Mouse (Mus musculus) heart, embryonic 12.5 days (tissue): ENCODE results near the gene Gtpbp6. TPM values are rescaled to one million over a fixed set of nuclear protein-coding genes. Genes with fewer than 3 reads are reported as not detected.
"Not testable (repeated sequence)": the region's sequence is repeated elsewhere in the genome, so short reads cannot be mapped to it uniquely, and the experiment has no call there.

ENCODE experiments used
- ATAC-seq: fragments of 200-750 bp; cut with Nextera tagmentation; 2 replicates; pipeline ENCODE4 v1.8.0; 2017; ENCODE audit warnings: moderate TSS enrichment, moderate library complexity; ENCODE audit not compliant: insufficient number of reproducible peaks, low FRiP score
- H3K27ac ChIP-seq: fragments of 300-500 bp; sonication (generic); 2 replicates; pipeline ENCODE4 v1.5.1; 2016; ENCODE audit warnings: mild to moderate bottlenecking, moderate library complexity; ENCODE audit not compliant: poor library complexity, severe bottlenecking
- H3K27me3 ChIP-seq: fragments of 300-500 bp; sonication (generic); replicated peaks from 2 replicates; pipeline ENCODE4 v1.6.1; 2016; ENCODE audit warnings: mild to moderate bottlenecking, moderate library complexity
- H3K36me3 ChIP-seq: fragments of 300-500 bp; sonication (generic); 2 replicates; pipeline ENCODE4 v1.6.1; 2016; ENCODE audit warnings: mild to moderate bottlenecking, moderate library complexity
- H3K4me1 ChIP-seq: fragments of 300-500 bp; sonication (generic); replicated peaks from 2 replicates; pipeline ENCODE4 v1.6.1; 2016; ENCODE audit warnings: mild to moderate bottlenecking
- H3K4me2 ChIP-seq: fragments of 300-500 bp; sonication (generic); 2 replicates; pipeline ENCODE4 v1.6.1; 2016; ENCODE audit warnings: mild to moderate bottlenecking, moderate library complexity
- H3K4me3 ChIP-seq: fragments of 300-500 bp; sonication (generic); 2 replicates; pipeline ENCODE4 v1.5.1; 2016; ENCODE audit warnings: mild to moderate bottlenecking
- H3K9ac ChIP-seq: fragments of 300-500 bp; sonication (generic); 2 replicates; pipeline ENCODE4 v1.6.1; 2016; ENCODE audit warnings: mild to moderate bottlenecking, moderate library complexity
- H3K9me3 ChIP-seq: fragments of 300-500 bp; sonication (generic); replicated peaks from 2 replicates; pipeline ENCODE4 v1.6.1; 2016; ENCODE audit warnings: mild to moderate bottlenecking, moderate library complexity
- WGBS: fragments of 180-500 bp; shearing (Covaris S2); methylation state at CpG from one replicate; pipeline ENCODE4 v1.1.7; 2016; 5-methylcytosine and 5-hydroxymethylcytosine counted together
- polyA plus RNA-seq: library from polyadenylated mRNA; unstranded; fragments of >200 nt; fragmentation: Nextera tagmentation; extraction: Ambion mirVana; gene quantifications from 2 replicates; pipeline ENCODE4 v1.2.1, GENCODE M21; 2016

Gtpbp6 gene
- polyA plus RNA-seq, 1 experiment from 2014 or later: 25.4 TPM

- H3K36me3 ChIP-seq: peaks cover 26% of the 10 kb centered on the region
- 0 out of 2 replicates have a peak, but pooled peaks have one; percentile 17 for ATAC-seq
- H3K9me3 ChIP-seq: no peaks in the 10 kb centered on the region
- peak within 1 kb of the TSS; percentile 84 for H3K4me2 ChIP-seq
- peak within 1 kb of the TSS; percentile 11; the same call in 1 of the 2 replicates for H3K9ac ChIP-seq
- 6% methylated on average over 25 of the region's 25 CpGs for WGBS
- peaks cover 23% of the 10 kb centered on the region for H3K4me1 ChIP-seq
- 0 out of 2 replicates have a peak, but pooled peaks cover 13% of the 10 kb centered on the region for H3K27me3 ChIP-seq
- peak within 1 kb of the TSS; percentile 41 for H3K4me3 ChIP-seq
- no peak within 1 kb of the TSS for H3K27ac ChIP-seq
Measured at GRCm38 (mm10) chr5:110099656-110100580, 8.1 kb downstream of the Gtpbp6 start, which contains the start of gene Plcxd1. Gene Plcxd1, plus strand, starts transcription at chr5:110099969.

- no peak overlapping the region for H3K4me3 ChIP-seq
- ATAC-seq: no peak
- no peaks in the 10 kb centered on the region for H3K9me3 ChIP-seq
- peaks cover 26% of the 10 kb centered on the region for H3K4me1 ChIP-seq
- no peak overlapping the region for H3K27ac ChIP-seq
- 0 out of 2 replicates have a peak, but pooled peaks cover 13% of the 10 kb centered on the region for H3K27me3 ChIP-seq
- H3K9ac ChIP-seq: no peak overlapping the region
- H3K4me2 ChIP-seq: no peak overlapping the region
- H3K36me3 ChIP-seq: peaks cover 17% of the 10 kb centered on the region
- WGBS: 58% methylated on average over 1 of the region's 1 CpGs
Measured at GRCm38 (mm10) chr5:110098991-110099477, 9.0 kb downstream of the Gtpbp6 start.

GRCm38 (mm10) chr5:110094847-110095213, 13.2 kb downstream of the Gtpbp6 start:
- no peak for ATAC-seq
- no peak overlapping the region for H3K27ac ChIP-seq

GRCm38 (mm10) chr5:110094030-110094846, 13.8 kb downstream of the Gtpbp6 start, which contains the start of gene Gm35315:
Gene Gm35315, minus strand, starts transcription at chr5:110094420.
- Histone ChIP-seq H3K4me3 (peak within 1 kb of the TSS; percentile 54), H3K36me3 (no peaks in the 10 kb centered on the region), H3K4me1 (peaks cover 9% of the 10 kb centered on the region), H3K9me3 (no peaks in the 10 kb centered on the region), H3K27me3 (0 out of 2 replicates have a peak, but pooled peaks cover 3% of the 10 kb centered on the region), H3K4me2 (peak within 1 kb of the TSS; percentile 93), H3K27ac (no peak within 1 kb of the TSS; the same call in 1 of the 2 replicates), H3K9ac (peak within 1 kb of the TSS; percentile 73)
- 3% methylated on average over 25 of the region's 25 CpGs for WGBS
- peak; percentile 97 for ATAC-seq

More at GRCm38 (mm10) chr5:110094847-110095213, 13.2 kb downstream of the Gtpbp6 start:
- Histone ChIP-seq H3K4me2 (peak overlapping the region; percentile 93), H3K4me1 (peaks cover 9% of the 10 kb centered on the region), H3K27me3 (0 out of 2 replicates have a peak, but pooled peaks cover 8% of the 10 kb centered on the region), H3K36me3 (no peaks in the 10 kb centered on the region), H3K4me3 (peak overlapping the region; percentile 54), H3K9me3 (no peaks in the 10 kb centered on the region), H3K9ac (peak overlapping the region; percentile 73)
- WGBS: 6% methylated on average over 4 of the region's 4 CpGs

GRCm38 (mm10) chr5:110091546-110091945, 16.5 kb downstream of the Gtpbp6 start:
- Histone ChIP-seq H3K27me3 (no peaks in the 10 kb centered on the region), H3K4me2 (no peak overlapping the region), H3K4me3 (no peak overlapping the region), H3K36me3 (no peaks in the 10 kb centered on the region), H3K9me3 (no peaks in the 10 kb centered on the region), H3K4me1 (peaks cover 9% of the 10 kb centered on the region), H3K9ac (no peak overlapping the region), H3K27ac (no peak overlapping the region)
- 65% methylated on average over 2 of the region's 2 CpGs for WGBS
- no peak for ATAC-seq

GRCm38 (mm10) chr5:110086161-110086866, 21.7 kb downstream of the Gtpbp6 start:
- Histone ChIP-seq H3K4me1 (no peaks in the 10 kb centered on the region), H3K4me2 (peak overlapping the region; percentile 33), H3K27ac (no peak overlapping the region), H3K27me3 (no peaks in the 10 kb centered on the region), H3K4me3 (peak overlapping the region; percentile 20; the same call in 1 of the 2 replicates), H3K9ac (no peak overlapping the region), H3K9me3 (no peaks in the 10 kb centered on the region; the same call in 1 of the 2 replicates), H3K36me3 (no peaks in the 10 kb centered on the region)
- WGBS: 21% methylated on average over 14 of the region's 14 CpGs
- ATAC-seq: peak; percentile 66; the same call in 1 of the 2 replicates

GRCm38 (mm10) chr5:110082961-110083360, 25.0 kb downstream of the Gtpbp6 start:
- no peak for ATAC-seq
- Histone ChIP-seq H3K4me3 (no peak overlapping the region), H3K4me2 (no peak overlapping the region), H3K9me3 (no peaks in the 10 kb centered on the region; the same call in 1 of the 2 replicates), H3K27me3 (no peaks in the 10 kb centered on the region), H3K36me3 (peaks cover 7% of the 10 kb centered on the region), H3K27ac (no peak overlapping the region), H3K9ac (no peak overlapping the region), H3K4me1 (no peaks in the 10 kb centered on the region)
- WGBS: 79% methylated on average over 4 of the region's 4 CpGs

- H3K27me3 ChIP-seq, ATAC-seq, H3K9ac ChIP-seq, H3K4me1 ChIP-seq, H3K36me3 ChIP-seq, H3K27ac ChIP-seq, H3K4me3 ChIP-seq, H3K4me2 ChIP-seq: not testable (repeated sequence)
- 88% methylated on average over 2 of the region's 2 CpGs for WGBS
- H3K9me3 ChIP-seq: peaks cover 31% of the 10 kb centered on the region
Measured at GRCm38 (mm10) chr5:110072413-110072812, 35.6 kb downstream of the Gtpbp6 start, which contains the start of gene Gm17655. Gene Gm17655, minus strand, starts transcription at chr5:110072513.

GRCm38 (mm10) chr5:110057637-110058408, 50.2 kb downstream of the Gtpbp6 start:
- Histone ChIP-seq H3K9ac (peak overlapping the region; percentile 86), H3K9me3 (peaks cover 3% of the 10 kb centered on the region; the same call in 1 of the 2 replicates), H3K27me3 (no peaks in the 10 kb centered on the region), H3K27ac (no peak overlapping the region), H3K4me1 (no peaks in the 10 kb centered on the region), H3K4me2 (peak overlapping the region; percentile 74), H3K36me3 (no peaks in the 10 kb centered on the region), H3K4me3 (peak overlapping the region; percentile 89)
- WGBS: 2% methylated on average over 19 of the region's 19 CpGs
- ATAC-seq: peak; percentile 99
